Mouse (Mus musculus) spleen, adult 2 months (tissue): ENCODE results near the gene S1pr5.

Source experiments
- CTCF ChIP-seq: fragments of 200-500 bp; IDR thresholded peaks from 2 replicates; pipeline ENCODE4 v1.5.1; 2011; ENCODE audit warnings: mild to moderate bottlenecking, inconsistent platforms; ENCODE audit not compliant: insufficient read depth, insufficient read length, insufficient replicate concordance; ENCODE audit errors: extremely low read depth
- POLR2A ChIP-seq: fragments of 200-500 bp; IDR thresholded peaks from 2 replicates; pipeline ENCODE4 v1.6.1; 2011; ENCODE audit warnings: low read depth, low read length, inconsistent platforms

GRCm38 (mm10) chr9:21224576-21225414, 23.4 kb downstream of the S1pr5 start:
- TF ChIP-seq CTCF: no peak
- no peak for TF ChIP-seq POLR2A
